ENCODE assay signal across 8 mouse cellular contexts in the genomic region with DNA sequence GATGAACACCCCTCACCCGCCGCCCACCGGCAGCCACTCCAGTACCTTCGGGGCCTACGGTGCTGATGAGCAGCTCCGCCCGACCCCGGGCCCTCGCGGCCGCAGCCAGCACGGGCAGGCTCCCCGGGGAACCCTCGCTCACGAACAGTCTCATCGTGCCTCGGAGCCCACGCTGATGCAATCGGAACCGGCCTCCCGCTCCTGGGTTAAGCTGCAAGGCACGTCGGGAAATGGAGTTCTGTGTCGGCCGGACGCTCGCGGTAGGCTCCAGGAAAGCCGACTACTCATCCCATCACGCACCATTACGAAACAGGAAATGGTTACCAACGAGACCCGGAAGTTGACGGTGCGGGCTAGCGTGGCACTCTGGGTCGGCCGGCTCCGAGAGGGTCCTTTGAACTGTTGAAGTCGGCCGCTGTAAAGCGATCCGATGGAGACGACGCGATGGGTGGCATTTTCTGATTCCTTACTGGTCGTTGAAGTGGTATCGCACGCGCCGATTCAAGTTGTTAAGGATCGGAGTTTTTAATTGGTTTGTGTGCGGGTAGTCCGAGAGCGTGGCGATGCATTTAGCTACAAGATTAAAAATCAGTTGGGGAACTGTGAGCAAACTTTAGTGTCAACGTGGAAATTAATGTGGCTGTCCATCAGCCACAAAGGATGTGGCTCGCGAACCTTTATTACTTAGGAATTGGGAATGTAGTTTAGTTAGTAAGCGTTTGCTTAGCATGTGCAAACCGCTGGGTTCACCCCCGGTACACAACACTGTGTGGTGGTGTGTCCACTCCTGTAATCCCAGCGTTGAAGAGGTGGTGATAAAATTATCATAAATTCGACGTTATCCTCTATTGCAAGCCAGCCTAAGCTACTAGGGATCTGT. TPM values are rescaled to one million over a fixed set of nuclear protein-coding genes. Genes with fewer than 3 reads are reported as not detected.
DNase-seq lines count a peak whose midpoint lies in the region; ATAC-seq and TF ChIP-seq lines count a peak whose summit lies in the region.

A gene (minus strand): TSS at position 311 of the 880 bp plus-strand sequence.

- no peaks in the 10 kb centered on the region for H3K9me3 ChIP-seq in hindbrain, embryonic 14.5 days (ENCODE audit: control insufficient read depth, low read length)

- in situ Hi-C loops in Patski (cut with MboI; ENCODE audit: low pct_unique_long_range_greater_than_20kb) = no loop called here

- H3K9ac ChIP-seq in hindbrain, embryonic 14.5 days = peak within 1 kb of the TSS; percentile 75

- H3K36me3 ChIP-seq in hindbrain, embryonic 14.5 days (replicated peaks; ENCODE audit: control insufficient read depth, insufficient read depth) = peaks cover 29% of the 10 kb centered on the region

- H3K27ac ChIP-seq in hindbrain, embryonic 14.5 days = peak within 1 kb of the TSS; percentile 73

- POLR2A ChIA-PET in Patski (lab: Charles Lee) = interaction anchor here (1.1 to 1.5 kb wide), 3 partner anchors 18 to 25 kb away, joined by 3 to 4 read pairs (median 3); no protein-coding TSS in a partner anchor

- CTCF ChIA-PET in Patski (lab: Charles Lee) = interaction anchor here (0.8 to 2.0 kb wide), 6 partner anchors 8 to 27 kb away, joined by 3 to 8 read pairs (median 4); a partner anchor contains a TSS

- peak within 1 kb of the TSS; percentile 64 for H3K4me2 ChIP-seq in hindbrain, embryonic 14.5 days (replicated peaks)

- WGBS in hindbrain, embryonic 14.5 days = under 1% methylated on average over 65 of the region's 65 CpGs

- peak; percentile 88 for ATAC-seq in Patski
- ATAC-seq in hindbrain, embryonic 14.5 days (ENCODE audit: low FRiP score) = peak; percentile 97

- H3K4me1 ChIP-seq in hindbrain, embryonic 14.5 days (replicated peaks; ENCODE audit: control insufficient read depth, insufficient read depth, low read length) = peaks cover 7% of the 10 kb centered on the region; the same call in 1 of the 2 replicates

- no peak for TF ChIP-seq CTCF in Patski (IDR thresholded peaks at IDR 0.05)

- DNase-seq in Patski (ENCODE audit: low read depth, low spot score) = peak; percentile 80
- peak; percentile 90 to 94 for DNase-seq in cerebellum, postnatal 14 days
- DNase-seq in frontal cortex, postnatal 25 days (ENCODE audit: low spot score in 2 of 2) = peak; percentile 84 to 94
- DNase-seq in hindbrain, embryonic 14.5 days (ENCODE audit: low spot score) = peak; percentile 94
- peak; percentile 94 to 95 for DNase-seq in layer of hippocampus, postnatal 36 days
- peak; percentile 99 for DNase-seq in lung, postnatal 36 days
- DNase-seq in retina, postnatal 1 day = peak; percentile 99
- peak; percentile 87 to 93 for DNase-seq in urinary bladder, adult 18-20 months (ENCODE audit: low spot score in 2 of 2)

- no peaks in the 10 kb centered on the region for H3K27me3 ChIP-seq in Patski
- H3K27me3 ChIP-seq in hindbrain, embryonic 14.5 days (ENCODE audit: control insufficient read depth, insufficient read depth, low read length) = no peaks in the 10 kb centered on the region

- peak within 1 kb of the TSS; percentile 64 for H3K4me3 ChIP-seq in hindbrain, embryonic 14.5 days (replicated peaks; ENCODE audit: low read length)

RNA-seq across cellular contexts. Expression of the gene that starts here (rescaled TPM):
- 152 TPM for polyA plus RNA-seq in Patski (2021)
- polyA plus RNA-seq in hindbrain, embryonic 14.5 days (2014; fragmentation: Nextera tagmentation; extraction: Ambion mirVana) = 113 and 124 TPM in 2 replicates
- total RNA-seq in layer of hippocampus, postnatal 36 days (2021) = 10 to 100 TPM; 56.1 to 56.4 TPM

Comparison
In these comparisons a context has a peak if more than half of its experiments do, and no peak if none do; other contexts are left out.
1. Peak in every context shown above with its lines: DNase-seq, ATAC-seq, H3K4me3 ChIP-seq and H3K27ac ChIP-seq.